Mouse (Mus musculus): ENCODE data around the gene Ccnd3.

DNA sequence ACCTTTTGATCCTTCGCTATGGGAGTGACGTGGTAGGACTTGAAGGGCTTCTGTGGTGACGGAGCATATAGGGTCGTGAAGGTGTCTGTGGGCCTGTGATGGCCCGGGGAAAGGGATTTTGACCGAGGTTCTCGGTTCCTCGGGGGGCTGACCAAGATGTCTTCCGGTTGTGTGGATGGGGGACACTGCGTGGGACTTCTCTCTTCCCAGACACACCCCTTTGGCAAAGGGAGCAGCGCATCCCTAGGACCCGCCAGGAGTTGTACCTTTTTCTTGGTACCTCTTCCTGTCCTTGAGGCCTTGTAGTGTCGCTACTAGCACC lies 106.8 kb downstream of the Ccnd3 start:
- TF ChIP-seq TAL1 (IDR thresholded peaks at IDR 0.05; ENCODE audit: low read length) (no peak), GATA1 (IDR thresholded peaks at IDR 0.05; ENCODE audit: low read length) (no peak)
